Mouse (Mus musculus) forebrain, embryonic 15.5 days (tissue): ENCODE measurements around the gene Osbpl2. TPM values are rescaled to one million over a fixed set of nuclear protein-coding genes. Genes with fewer than 3 reads are reported as not detected.

Experiments used
- microRNA-seq: library from miRNA; unstranded; fragments of <30 nt; microRNA quantifications from one replicate; pipeline ENCODE4, GENCODE M21; 2016
- polyA plus RNA-seq: library from polyadenylated mRNA; unstranded; fragments of >200 nt; fragmentation: Nextera tagmentation; extraction: Ambion mirVana; gene quantifications from 2 replicates; pipeline ENCODE4 v1.2.1, GENCODE M21; 2015

Osbpl2 gene
- polyA plus RNA-seq, 1 experiment from 2014 or later: 67.3 TPM

Small RNAs within 50 kb of the gene (microRNA-seq; reads per million reads assigned to microRNA genes)
- gene Mir7005: not detected

Other genes with a start within 250 kb of the Osbpl2 start
- gene Taf4, start 142.7 kb upstream of the Osbpl2 start, polyA plus RNA-seq: 4.4 and 5.3 TPM in 2 replicates
- 20.6 and 23.6 TPM in 2 replicates for gene Lsm14b, start 94.3 kb upstream of the Osbpl2 start, polyA plus RNA-seq
- gene Psma7, start 76.9 kb upstream of the Osbpl2 start, polyA plus RNA-seq: 541 and 580 TPM in 2 replicates
- 57.5 and 59.5 TPM in 2 replicates for gene Ss18l1, start 76.8 kb upstream of the Osbpl2 start, polyA plus RNA-seq
- gene Mtg2, start 48.7 kb upstream of the Osbpl2 start, polyA plus RNA-seq: 35.6 and 38.5 TPM in 2 replicates
- gene Hrh3, start 14.8 kb upstream of the Osbpl2 start, polyA plus RNA-seq: 2.3 and 2.7 TPM in 2 replicates
- 201 and 206 TPM in 2 replicates for gene Adrm1, start 52.2 kb downstream of the Osbpl2 start, polyA plus RNA-seq
- 3.0 and 3.1 TPM in 2 replicates for gene Lama5, start 106.6 kb downstream of the Osbpl2 start, polyA plus RNA-seq
- gene Rps21, start 138.1 kb downstream of the Osbpl2 start, polyA plus RNA-seq: 407 and 432 TPM in 2 replicates
- gene Cables2, start 154.2 kb downstream of the Osbpl2 start, polyA plus RNA-seq: 18.4 and 21.6 TPM in 2 replicates
- gene Rbbp8nl, start 170.6 kb downstream of the Osbpl2 start, polyA plus RNA-seq: not detected in 2 replicates
- gene Gata5, start 215.4 kb downstream of the Osbpl2 start, polyA plus RNA-seq: not detected in 2 replicates